Mouse (Mus musculus) lung, embryonic 14.5 days (tissue): Measurements from ENCODE around the gene S100a11. TPM values are rescaled to one million over a fixed set of nuclear protein-coding genes. Genes with fewer than 3 reads are reported as not detected.

Experiments used
- ATAC-seq: fragments of 200-750 bp; cut with Nextera tagmentation; 2 replicates; pipeline ENCODE4 v1.8.0; 2017; ENCODE audit warnings: mild to moderate bottlenecking, moderate TSS enrichment, moderate library complexity; ENCODE audit not compliant: insufficient read depth
- DNase-seq: peaks from one replicate; pipeline ENCODE4 v3.0.0-alpha.2; 2015
- H3K27ac ChIP-seq: fragments of 300-500 bp; sonication (generic); 2 replicates; pipeline ENCODE4 v1.5.1; 2014; ENCODE audit warnings: low read depth, mild to moderate bottlenecking, moderate library complexity
- H3K27me3 ChIP-seq: fragments of 300-500 bp; sonication (generic); 2 replicates; pipeline ENCODE4 v1.6.1; 2014; ENCODE audit warnings: low read length, control low read depth; ENCODE audit not compliant: insufficient read depth
- H3K36me3 ChIP-seq: fragments of 300-500 bp; sonication (generic); 2 replicates; pipeline ENCODE4 v1.6.1; 2014; ENCODE audit warnings: control low read depth; ENCODE audit not compliant: insufficient read depth
- H3K4me1 ChIP-seq: fragments of 300-500 bp; sonication (generic); 2 replicates; pipeline ENCODE4 v1.6.1; 2014; ENCODE audit warnings: antibody characterized with exemption, control low read depth; ENCODE audit not compliant: insufficient read depth
- H3K4me2 ChIP-seq: fragments of 300-500 bp; sonication (generic); 2 replicates; pipeline ENCODE4 v1.6.1; 2014; ENCODE audit warnings: mild to moderate bottlenecking
- H3K4me3 ChIP-seq: fragments of 300-500 bp; sonication (generic); 2 replicates; pipeline ENCODE4 v1.5.1; 2014; ENCODE audit warnings: low read depth, low read length
- H3K9ac ChIP-seq: fragments of 300-500 bp; sonication (generic); 2 replicates; pipeline ENCODE4 v1.6.1; 2014
- H3K9me3 ChIP-seq: fragments of 300-500 bp; sonication (generic); 2 replicates; pipeline ENCODE4 v1.6.1; 2016; ENCODE audit warnings: low read depth, low read length, control low read depth
- CTCF ChIP-seq: IDR thresholded peaks from 2 replicates; pipeline ENCODE4 v1.5.1; 2016; ENCODE audit warnings: antibody characterized with exemption, low read depth
- whole genome bisulfite sequencing: fragments of 180-500 bp; shearing (Covaris S2); extraction: QIAGEN DNeasy Blood & Tissue Kit; methylation state at CpG from one replicate; pipeline ENCODE4 v1.1.7; 2014; 5-methylcytosine and 5-hydroxymethylcytosine counted together
- polyA plus RNA-seq: library from polyadenylated mRNA; unstranded; fragments of >200 nt; fragmentation: Nextera tagmentation; extraction: Ambion mirVana; gene quantifications from 2 replicates; pipeline ENCODE4 v1.2.1, GENCODE M21; 2014

S100a11 gene
- polyA plus RNA-seq, 1 experiment from 2014 or later, result 861 TPM

GRCm38 (mm10) chr3:93572058-93572791 lies 51.9 kb downstream of the S100a11 start:
- 65% methylated on average over 5 of the region's 5 CpGs for WGBS
- Histone ChIP-seq H3K4me3 (no peak overlapping the region), H3K27me3 (no peaks in the 10 kb centered on the region), H3K27ac (no peak overlapping the region), H3K4me1 (no peaks in the 10 kb centered on the region), H3K9ac (no peak overlapping the region), H3K9me3 (no peaks in the 10 kb centered on the region), H3K36me3 (no peaks in the 10 kb centered on the region), H3K4me2 (no peak overlapping the region)
- TF ChIP-seq CTCF, result no peak
- DNase-seq, result no peak
- no peak for ATAC-seq

Other genes with a start within 250 kb of the S100a11 start
- gene Flg, start 247.0 kb upstream of the S100a11 start, polyA plus RNA-seq, result not detected in 2 replicates
- not detected in 2 replicates for gene Hrnr, start 200.7 kb upstream of the S100a11 start, polyA plus RNA-seq
- gene Rptn, start 126.8 kb upstream of the S100a11 start, polyA plus RNA-seq, result not detected in 2 replicates
- 1.4 and 1.9 TPM in 2 replicates for gene Tchh, start 78.2 kb upstream of the S100a11 start, polyA plus RNA-seq
- not detected in 2 replicates for gene Tchhl1, start 51.7 kb upstream of the S100a11 start, polyA plus RNA-seq
- 196 and 220 TPM in 2 replicates for gene S100a10, start 34.6 kb downstream of the S100a11 start, polyA plus RNA-seq
- not detected in 2 replicates for gene Tdpoz2, start 132.2 kb downstream of the S100a11 start, polyA plus RNA-seq
- gene Tdpoz1, start 155.8 kb downstream of the S100a11 start, polyA plus RNA-seq, result not detected in 2 replicates
- not detected in 2 replicates for gene Gm37596, start 172.6 kb downstream of the S100a11 start, polyA plus RNA-seq